In the genomic region with DNA sequence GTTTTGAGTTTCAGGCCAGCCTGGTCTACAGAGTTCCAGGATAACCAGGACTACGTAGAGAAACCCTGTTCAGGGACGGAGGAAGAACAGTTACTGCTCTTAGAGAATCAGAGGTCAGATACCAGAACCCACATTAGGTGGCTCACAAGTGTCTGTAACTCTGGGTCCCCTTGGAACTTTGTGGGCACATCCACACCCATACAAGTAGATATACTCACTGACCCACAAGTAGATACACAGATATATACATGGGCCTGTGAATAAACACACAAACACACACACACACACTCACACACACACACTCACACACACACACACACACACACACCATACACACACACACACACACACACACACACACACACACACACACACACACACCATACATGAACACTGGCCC, we compare ENCODE assay signal across 29 mouse cellular contexts. TPM values are rescaled to one million over a fixed set of nuclear protein-coding genes. Genes with fewer than 3 reads are reported as not detected.
"Had no signal": no experiment of that assay in that cellular context is flagged by ENCODE, and none has a peak within 500 bp of the region (broad histone marks: within the 10 kb centered on the region; RNA-seq: fewer than 3 reads in every experiment).

No protein-coding gene starts in this region.

- H3K4me2 ChIP-seq: kidney, embryonic 15.5 days; limb, embryonic 12.5 days; limb, embryonic 15.5 days; lung, embryonic 14.5 days; midbrain, embryonic 13.5 days; neural tube, embryonic 13.5 days had no signal

- H3K27ac ChIP-seq: kidney, embryonic 15.5 days; limb, embryonic 12.5 days; limb, embryonic 15.5 days; macrophage; midbrain, embryonic 13.5 days; neural tube, embryonic 13.5 days had no signal

- DNase-seq: kidney, adult 11 months; kidney, adult 8-10 months; kidney, postnatal 10 days; kidney, postnatal 36 days; left cerebral cortex, postnatal 4 days; lung, embryonic 14.5 days; retina, postnatal 1 day; right cerebral cortex, postnatal 25 days; thymus, adult 18-20 months; thymus, postnatal 36 days had no signal

- H3K4me1 ChIP-seq: kidney, embryonic 15.5 days; limb, embryonic 12.5 days; limb, embryonic 15.5 days; midbrain, embryonic 13.5 days; neural tube, embryonic 13.5 days had no signal

- H3K27me3 ChIP-seq: kidney, embryonic 15.5 days; limb, embryonic 12.5 days; limb, embryonic 15.5 days; midbrain, embryonic 13.5 days; neural tube, embryonic 13.5 days had no signal

- H3K4me3 ChIP-seq: kidney, embryonic 15.5 days; limb, embryonic 12.5 days; limb, embryonic 15.5 days; midbrain, embryonic 13.5 days; myocyte; neural tube, embryonic 13.5 days had no signal

- ATAC-seq: lung, postnatal 0 days; midbrain, embryonic 13.5 days; midbrain, embryonic 16.5 days had no signal

- H3K9me3 ChIP-seq: kidney, embryonic 15.5 days; limb, embryonic 12.5 days; limb, embryonic 15.5 days; midbrain, embryonic 13.5 days; neural tube, embryonic 13.5 days had no signal

- H3K36me3 ChIP-seq: kidney, embryonic 15.5 days; limb, embryonic 12.5 days; limb, embryonic 15.5 days; midbrain, embryonic 13.5 days; neural tube, embryonic 13.5 days had no signal

- H3K9ac ChIP-seq: kidney, embryonic 15.5 days; limb, embryonic 12.5 days; limb, embryonic 15.5 days; lung, embryonic 14.5 days; midbrain, embryonic 13.5 days; neural tube, embryonic 13.5 days had no signal

RNA-seq across cellular contexts. Expression of gene Dydc2, which starts 43.9 kb away (rescaled TPM):
- total RNA-seq: left cerebral cortex, postnatal 14 days; megakaryocyte, adult 5-6 weeks; monocyte, adult 5-6 weeks; neutrophil, adult 5-6 weeks had no signal
- polyA plus RNA-seq: kidney, embryonic 15.5 days; limb, embryonic 12.5 days; limb, embryonic 15.5 days; lung, embryonic 14.5 days; macrophage; myocyte; neural tube, embryonic 13.5 days; spleen, adult 2 months; stomach, embryonic 16.5 days; urinary bladder, adult 2 months had no signal

RNA-seq across cellular contexts. Expression of gene Dydc1, which starts 47.6 kb away (rescaled TPM):
- total RNA-seq: layer of hippocampus, adult 18-20 months; layer of hippocampus, postnatal 14 days; left cerebral cortex, adult 8-10 months; left cerebral cortex, postnatal 14 days; left cerebral cortex, postnatal 4 days; megakaryocyte, adult 5-6 weeks; monocyte, adult 5-6 weeks; neutrophil, adult 5-6 weeks had no signal
- polyA plus RNA-seq: limb, embryonic 12.5 days; limb, embryonic 15.5 days; lung, embryonic 14.5 days; macrophage; midbrain, embryonic 13.5 days; midbrain, embryonic 16.5 days; myocyte; neural tube, embryonic 13.5 days; spleen, adult 2 months; stomach, embryonic 16.5 days; urinary bladder, adult 2 months had no signal
